Mouse (Mus musculus) right cerebral cortex, adult 18-20 months (tissue): Measurements from ENCODE around the gene Selenon.

Experiments used
- DNase-seq: peaks from one replicate; pipeline ENCODE4 v3.0.0; 2022; ENCODE audit warnings: mixed read lengths

Selenon gene

DNA sequence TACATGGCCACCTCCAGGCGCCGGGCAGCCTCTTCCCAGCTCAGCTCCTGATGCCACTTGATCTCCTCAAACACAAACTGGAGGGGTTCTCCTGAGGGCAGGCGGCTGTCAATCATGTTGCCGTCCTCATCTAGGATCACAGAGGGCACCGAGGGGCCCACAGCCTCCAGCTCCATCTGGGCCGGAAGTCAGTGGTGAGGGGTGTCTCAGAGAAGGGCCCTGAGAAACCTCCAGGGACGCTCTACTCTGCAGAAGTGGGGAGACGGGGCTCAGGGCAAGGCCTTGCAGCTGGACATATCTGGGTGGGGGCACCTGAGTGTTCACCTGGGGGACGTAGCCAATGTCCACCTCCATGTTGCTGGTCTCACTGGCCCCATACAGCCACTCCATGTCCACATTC is 9.2 kb downstream of the Selenon start:
- DNase-seq, result no peak

DNA sequence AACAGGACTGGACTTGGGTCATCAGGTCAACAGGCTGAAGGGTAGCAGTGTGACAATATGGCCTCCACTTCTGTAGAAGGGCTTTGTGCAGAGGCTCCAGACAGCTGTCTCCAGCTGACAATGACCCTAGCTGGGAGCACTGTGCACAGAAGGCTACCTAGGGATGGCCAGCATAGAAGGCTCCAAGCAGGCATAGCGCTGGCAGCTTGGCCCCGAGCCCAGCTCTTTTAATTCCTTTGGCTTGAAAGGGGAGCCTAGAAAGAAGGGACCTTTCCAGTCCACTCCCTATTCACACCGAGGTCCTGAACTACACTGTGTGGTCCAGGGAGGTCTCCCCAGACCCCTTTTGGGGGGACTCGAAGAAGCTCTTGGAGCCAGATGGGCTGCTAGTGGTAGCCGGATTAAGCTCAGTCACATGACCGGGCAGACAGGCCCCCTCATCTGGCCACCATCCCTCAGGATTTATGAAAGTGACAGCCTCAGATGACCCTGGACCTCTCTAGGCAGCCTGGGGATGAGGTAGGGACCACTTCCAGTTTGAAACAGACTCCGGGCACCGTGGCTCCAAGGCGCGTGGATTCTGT is 12.9 kb downstream of the Selenon start:
- DNase-seq, result no peak

DNA sequence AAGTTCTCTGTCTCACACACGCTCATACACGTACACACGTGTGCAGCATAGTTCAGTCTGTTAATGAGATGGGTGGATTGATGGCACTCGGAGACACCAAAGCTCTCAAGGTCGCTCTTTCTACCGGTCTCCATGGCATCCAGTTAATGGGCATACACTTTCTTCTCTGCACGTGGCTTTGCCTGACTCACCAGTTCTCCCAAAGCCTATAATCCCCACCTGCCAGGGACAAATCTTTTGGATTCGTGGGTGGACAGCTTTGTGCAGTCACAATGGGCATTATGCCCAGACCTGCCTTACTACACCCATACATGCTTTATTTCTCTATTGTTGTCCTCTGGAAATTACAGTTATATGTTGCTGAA is 16.2 kb downstream of the Selenon start:
- peak; percentile 57 for DNase-seq

DNA sequence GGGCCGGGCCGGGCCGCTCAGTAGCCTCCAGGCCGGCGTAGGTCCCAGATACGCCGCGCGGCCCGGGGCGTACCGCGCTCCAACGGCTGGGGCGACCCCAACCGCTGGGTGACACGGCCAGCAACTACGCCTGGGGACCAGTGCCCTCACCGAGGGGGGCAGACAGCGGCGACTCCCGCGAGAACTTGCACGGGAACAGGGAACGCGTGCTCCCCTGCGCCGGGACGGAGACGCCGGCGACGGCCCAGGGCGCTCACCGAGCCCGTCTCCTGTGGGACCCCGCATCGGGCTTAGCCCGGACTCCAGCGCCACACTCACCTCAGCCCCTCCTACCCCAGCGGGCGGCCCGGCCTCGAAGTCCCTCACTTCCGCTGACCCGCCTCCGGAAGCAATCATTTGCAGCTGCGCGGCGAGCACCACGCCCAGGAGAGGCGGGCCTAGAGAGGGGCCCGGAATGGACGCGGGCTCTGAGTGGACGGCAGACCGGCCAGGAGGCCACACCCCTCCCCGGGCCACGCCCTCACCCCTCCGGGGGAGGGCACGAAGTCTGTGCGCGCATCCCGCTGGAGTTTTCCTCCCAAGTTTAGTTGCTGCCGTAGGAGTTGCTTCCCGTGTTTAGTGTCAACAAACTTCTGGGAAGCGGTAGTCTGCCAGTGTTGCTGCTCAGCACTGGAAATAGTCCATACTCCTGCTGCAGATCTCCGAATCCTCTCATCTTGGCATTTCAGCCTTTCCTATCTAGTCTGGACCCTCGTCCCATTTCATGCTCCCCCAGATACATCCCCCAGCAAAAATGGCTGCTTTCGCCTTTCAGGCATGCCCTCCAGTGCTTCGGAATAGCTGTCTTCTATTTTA is 16.8 kb downstream of the Selenon start, which contains the start of gene Mtfr1l:
Gene Mtfr1l, minus strand, starts transcription at position 456 of the 855 bp plus-strand sequence.
- DNase-seq, result peak; percentile 98

DNA sequence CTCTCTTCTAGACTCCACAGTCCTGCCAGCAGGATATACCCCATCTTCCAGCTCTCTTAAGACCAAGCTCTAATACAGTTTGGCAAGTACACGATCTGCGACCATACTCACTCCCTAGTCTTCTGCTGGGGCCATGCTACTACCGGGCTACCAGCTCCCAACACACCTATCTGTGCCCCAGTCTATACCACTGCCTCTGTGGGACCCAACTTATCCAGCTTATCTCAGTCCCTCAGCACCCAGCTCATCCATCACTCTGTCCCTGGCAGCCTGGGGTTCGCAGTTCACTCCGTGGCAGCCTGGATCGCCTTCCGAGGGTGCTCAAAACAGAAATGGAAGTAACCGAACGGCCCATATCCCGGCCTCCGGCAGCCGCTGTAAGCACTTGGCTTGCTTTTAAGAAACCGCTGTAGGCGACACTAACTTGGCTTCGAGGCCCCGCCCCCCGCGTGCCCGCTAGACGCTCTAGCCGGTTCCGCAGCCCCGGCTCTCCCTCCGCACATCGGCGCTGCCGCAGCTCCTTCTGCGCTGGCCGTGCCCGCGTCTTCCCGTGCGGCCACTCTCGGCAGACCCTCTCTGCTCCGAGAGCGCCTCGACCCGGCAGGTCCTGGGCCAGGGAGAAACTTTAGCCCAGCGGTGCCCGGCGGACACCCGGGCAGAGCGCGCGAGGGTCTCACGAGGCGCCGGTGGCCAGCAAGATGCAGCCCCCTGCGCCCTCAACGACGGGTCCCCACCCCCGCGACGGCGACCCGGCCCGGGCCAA is 17.7 kb downstream of the Selenon start:
- peak; percentile 70 for DNase-seq

DNA sequence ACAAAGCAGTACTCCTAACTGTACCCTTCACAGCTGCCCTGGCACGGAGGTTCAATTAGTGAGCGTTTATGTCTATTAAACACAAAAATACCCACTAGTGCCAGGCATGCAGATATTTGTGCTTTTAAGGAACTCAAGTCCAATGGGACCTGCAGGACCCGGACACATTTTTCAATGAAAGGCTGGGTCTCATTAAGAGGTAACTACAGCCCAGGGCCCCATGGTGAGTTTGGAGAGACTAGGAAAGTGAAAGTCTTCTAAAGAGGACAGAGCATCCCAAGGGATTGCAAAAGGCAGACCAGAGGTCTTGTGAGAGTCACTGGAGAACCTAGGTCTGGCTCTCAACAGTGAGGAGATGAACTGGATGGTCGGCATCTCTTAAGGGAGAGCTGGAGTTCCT is 18.5 kb downstream of the Selenon start:
- DNase-seq, result no peak

DNA sequence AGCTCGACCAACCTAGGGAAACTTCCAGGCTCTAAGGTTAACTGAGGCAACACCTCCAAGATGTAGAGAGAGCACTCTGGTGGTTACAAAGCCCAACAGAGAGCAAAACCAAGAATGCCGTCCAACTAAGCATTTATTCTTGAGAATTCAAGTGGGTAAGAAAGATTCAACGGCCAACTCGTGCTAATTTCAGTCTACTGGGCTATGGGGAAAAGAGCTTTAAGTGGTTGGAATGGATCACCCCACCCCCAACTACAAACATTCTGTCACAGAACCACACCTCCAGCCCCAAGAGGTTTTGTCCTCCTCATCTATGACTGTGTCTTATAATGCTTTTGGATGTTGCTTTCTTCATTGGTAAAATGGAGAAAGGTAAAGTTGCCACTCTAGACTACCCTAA is 19.0 kb downstream of the Selenon start:
- DNase-seq, result no peak

DNA sequence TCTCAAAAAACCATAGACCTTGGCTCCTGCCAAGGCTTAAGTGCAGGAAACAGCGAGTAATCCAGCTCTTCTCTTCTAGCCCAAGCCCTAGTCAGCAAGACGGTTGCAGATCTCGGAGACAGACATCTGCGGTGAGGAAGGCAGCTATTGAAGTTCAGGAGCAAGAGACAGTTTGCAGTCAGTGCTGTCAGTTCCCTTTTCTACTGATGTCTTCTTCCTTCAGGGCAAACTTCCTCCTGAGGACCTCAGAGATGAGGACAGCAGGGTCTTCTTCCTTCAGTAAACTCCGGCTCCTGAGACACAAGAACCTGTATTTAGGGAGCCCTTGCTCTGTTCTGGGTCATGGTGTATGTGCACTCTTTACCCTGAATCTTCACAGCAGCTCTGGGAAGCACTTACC is 25.7 kb downstream of the Selenon start:
- no peak for DNase-seq

DNA sequence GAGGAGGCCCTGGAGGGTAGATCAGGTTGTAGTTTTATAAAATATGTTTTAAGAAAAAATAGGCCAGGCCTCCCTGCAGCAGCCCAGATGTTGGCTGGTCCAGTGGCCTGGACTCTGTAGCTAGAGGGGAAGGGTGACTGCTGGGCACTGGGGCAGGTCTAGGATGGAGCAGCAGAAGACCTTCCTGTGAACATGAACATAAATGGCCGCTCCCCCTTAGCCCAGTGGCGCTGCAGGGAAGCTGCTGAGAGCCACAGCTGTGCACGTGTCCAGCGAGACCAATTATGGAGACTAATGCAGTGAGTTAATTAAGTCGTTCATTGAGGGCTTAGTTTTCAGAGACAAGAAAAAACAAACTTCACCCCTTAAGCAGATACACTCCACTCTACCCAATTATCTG is 26.2 kb downstream of the Selenon start:
- no peak for DNase-seq

DNA sequence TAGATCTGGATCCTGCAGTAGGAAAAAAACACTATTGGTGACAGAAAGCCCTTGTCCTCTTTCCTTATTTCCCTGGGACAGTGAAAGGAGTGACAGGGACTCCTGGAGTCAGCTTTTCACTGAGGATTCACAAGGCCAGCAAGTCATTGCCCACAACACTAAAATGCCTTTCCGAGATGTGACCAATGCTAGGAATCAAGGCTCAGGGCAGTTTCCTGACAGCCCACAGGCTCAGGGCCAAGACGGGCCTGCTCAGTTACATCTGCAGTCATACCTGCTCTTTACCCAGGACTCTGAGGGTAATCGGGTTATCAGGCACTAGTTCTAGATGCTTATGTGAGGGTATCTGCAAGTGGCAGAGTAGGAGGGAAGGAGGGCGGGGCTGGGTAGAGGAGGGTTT is 28.5 kb downstream of the Selenon start:
- no peak for DNase-seq

DNA sequence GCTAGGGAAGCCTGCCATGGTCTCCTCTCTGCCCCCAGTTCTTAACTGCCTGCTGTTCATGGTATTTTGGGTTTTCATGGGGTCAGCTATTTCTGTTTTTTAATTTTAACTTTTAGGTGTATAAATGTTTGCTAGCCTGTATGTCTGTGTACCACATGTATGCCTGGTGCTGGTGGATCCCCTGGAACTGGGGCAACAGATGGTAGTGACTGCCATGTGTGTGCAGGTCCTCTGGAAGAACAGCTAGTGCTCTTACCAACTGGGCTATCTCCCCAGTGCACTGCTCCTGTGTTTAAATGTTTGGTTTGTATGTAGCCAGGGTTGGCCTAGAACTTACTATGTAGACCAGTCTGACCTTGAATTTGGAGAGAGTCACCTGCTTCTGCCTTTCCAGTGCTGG is 32.7 kb downstream of the Selenon start:
- no peak for DNase-seq

DNA sequence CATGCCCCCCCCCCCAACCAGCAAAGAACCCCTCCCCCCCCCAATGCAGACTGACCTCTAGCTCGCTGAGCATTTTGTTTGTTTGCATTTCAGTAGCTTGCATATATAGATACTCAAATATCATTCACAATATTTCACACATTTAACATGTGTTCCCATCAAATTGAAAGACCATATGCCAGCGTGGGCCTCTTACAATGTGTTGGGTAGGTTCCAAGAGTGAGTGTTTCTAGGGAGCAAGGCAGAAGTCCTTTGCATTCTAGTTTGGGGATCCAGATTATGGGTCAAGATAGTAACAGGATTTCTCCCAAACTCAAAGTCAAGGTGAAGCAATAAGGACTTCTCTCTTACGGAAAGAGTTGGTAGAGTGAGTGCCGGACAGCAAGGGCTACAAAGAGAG is 33.4 kb downstream of the Selenon start:
- no peak for DNase-seq

DNA sequence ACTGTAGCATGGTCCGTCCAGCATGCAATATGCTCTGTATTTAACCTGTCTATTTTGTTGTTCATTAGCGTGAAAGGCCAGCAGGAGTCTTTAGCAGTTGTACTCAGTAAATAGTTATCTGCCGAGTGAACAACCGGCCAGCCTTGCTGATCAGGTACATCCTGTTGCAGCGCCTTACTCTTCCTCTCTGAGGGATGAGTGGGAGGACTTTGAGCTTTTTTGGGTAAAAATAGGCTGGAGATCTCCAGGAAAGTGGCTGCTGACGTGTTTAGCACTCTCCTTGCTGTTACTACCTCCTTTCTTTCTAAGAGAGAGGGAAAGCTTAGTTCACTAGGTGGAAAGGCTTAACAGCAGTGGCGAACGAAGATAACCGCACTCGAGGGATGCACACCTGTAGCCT is 34.2 kb downstream of the Selenon start:
- DNase-seq, result peak; percentile 74

DNA sequence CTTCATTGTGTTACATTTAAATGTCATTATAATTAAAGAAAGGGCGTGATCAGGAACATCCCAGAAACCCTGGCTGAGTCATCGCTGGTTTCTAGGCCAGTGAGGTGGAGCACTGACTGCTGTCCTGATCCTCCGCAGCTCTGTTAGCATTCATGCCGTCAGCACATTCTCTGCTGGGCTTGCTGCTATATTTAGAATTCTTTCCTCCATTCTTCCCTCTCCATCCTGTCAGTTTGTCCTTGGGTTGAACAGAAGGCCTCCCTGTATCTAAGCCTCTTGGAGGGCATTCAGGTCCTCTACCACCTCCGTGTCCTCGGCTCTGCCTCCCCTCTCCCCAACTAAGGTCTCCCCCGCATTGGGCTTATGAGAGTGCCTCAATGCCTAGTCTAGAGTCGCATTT is 35.0 kb downstream of the Selenon start:
- peak; percentile 73 for DNase-seq

DNA sequence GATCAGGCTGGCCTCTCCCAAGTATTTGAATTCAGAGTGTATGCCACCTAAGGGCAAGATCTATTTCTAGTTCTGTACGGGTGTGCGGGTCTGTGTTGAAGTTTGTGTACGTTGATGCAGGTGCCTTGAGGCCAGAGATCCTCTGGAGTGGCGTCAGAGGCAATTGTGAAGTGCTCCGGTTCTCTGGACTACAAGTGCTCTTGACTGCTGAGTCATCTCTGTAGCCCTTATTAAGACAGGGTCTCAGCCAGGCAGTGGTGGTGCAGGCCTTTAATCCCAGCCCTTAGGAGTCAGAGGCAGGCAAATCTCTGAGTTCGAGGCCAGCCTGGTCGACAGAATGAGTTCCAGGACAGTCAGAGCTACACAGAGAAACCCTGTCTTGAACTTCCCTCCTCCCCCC is 36.4 kb downstream of the Selenon start:
- no peak for DNase-seq

DNA sequence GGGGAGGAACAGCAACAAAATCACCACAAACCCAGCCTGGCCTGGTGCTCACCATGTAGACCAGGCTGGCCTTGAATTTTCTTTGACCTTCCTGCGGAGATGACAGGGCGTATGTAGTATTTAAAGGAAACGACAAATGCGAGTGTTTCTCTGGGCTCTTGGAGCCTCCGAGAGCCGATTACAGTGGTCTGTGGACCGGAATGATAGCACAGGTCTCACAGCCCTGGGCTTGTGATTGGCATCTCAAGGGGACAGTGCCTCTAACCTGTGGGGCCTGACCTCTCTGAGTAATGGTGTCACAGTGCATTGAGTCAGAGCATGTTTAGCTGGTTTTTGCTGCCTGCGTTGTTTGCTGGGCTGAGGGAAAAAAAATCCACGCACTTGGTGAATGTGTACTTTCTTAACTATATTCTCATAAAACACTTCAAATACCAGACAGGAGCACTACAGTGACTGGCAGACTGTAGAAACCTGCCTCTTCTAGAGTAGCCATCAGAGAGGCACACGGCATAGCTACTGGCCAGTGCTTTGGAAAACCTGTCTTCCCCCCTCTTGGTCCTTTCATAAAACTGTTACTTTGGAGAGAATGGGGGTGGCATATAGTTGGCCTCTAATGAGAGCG is 37.5 kb downstream of the Selenon start:
- no peak for DNase-seq

DNA sequence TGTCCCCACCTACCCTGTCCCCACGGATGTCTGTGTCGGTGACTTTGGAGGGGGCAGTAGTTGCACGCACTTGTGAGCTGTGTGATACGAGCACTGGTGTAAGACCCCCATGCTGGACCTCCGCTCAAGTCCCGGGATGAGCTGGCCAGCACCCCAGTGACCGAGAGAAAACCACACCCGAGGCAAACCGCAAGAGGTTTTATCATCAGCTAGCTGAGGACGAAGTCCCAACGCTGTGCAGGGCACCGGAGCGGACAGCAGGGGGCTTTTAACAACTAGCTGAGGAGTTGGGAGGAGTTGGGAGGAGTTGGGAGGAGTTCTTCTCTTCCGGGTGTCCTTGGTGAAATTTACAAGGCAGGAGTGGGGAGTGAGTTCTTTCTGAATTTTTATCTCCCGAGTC is 39.2 kb downstream of the Selenon start:
- peak; percentile 36 for DNase-seq

DNA sequence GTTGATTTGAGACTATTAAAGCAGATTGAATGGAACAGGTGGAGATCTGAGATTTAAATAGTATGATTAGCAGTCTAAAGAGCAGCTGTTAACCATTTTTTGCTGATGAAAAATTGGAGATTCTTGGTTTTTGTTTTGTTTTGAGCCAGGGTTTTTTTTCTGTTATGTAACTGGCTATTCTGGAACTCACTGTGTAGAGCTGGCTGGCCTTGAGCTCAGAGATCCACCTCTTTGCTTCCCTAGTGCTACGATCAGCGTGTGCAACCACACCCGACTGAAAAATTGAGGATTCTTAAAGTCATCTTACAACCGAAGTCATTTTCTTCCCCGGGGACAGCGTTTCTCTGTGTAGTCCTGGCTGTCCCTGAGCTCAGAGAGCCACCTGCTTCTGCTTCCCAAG is 40.2 kb downstream of the Selenon start:
- DNase-seq, result no peak

DNA sequence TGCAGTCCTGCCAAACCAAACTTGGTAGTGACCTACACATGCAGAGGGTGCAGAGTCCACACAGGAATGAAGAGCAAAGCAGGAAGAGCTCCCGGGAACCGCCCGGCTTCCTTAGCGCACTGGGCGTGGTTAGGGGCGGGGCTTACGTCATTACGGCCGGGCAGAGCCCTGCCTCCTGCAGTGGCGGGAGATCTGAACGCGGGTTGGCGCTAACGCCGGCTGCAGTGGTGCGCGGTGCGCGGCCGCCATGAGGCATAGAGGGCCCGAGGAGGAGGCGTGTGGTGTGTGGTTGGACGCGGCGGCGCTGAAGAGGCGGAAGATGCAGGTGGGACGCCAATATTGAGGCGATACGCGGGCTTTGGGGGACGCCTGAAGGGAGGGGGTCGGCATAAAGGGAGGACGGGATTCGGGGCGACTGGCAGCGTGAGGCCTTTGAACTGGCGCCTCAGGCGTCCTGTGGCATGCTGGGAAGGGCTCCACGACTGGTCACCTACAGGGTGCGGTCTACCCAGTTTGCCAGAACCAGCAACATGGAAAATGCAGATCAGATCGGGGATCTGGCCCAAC is 41.0 kb downstream of the Selenon start, which contains the start of gene Aunip:
Gene Aunip, plus strand, starts transcription at position 155 of the 567 bp plus-strand sequence.
- DNase-seq, result peak; percentile 84

DNA sequence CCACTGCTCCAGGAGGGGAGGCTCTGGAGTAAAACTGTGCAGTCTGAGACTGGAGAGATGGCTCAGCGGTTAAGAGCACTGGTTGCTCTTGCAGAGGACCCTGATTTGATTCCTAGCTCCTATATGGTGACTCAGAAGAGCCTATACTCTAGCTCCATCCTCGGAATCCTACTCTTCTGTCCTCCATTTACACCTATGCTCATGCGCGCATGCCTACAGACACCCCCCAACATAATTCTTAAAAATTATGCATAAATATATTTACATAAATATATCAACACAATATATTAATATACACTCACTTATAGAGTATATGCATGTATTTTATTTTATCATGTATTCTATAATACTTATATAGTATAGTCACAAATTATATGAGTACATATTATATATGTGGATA is 41.6 kb downstream of the Selenon start:
- DNase-seq, result no peak

DNA sequence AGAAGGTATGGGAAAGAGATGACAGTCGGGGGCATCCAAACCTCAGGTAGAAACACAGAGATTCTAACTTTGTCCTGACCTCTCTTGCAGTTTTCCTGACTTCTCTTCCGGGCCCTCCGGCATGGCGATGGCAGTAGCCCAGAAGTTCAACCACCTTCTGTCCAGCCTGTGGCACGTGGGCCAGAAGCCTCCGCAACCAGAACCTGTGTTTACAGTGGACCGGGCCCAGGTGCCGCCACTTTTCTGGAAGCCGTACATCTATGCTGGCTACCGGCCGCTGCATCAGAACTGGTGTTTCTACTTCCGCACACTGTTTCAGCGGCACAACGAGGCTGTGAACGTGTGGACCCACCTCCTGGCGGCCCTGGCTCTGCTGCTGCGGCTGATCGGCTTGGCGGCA is 45.3 kb downstream of the Selenon start:
- no peak for DNase-seq

DNA sequence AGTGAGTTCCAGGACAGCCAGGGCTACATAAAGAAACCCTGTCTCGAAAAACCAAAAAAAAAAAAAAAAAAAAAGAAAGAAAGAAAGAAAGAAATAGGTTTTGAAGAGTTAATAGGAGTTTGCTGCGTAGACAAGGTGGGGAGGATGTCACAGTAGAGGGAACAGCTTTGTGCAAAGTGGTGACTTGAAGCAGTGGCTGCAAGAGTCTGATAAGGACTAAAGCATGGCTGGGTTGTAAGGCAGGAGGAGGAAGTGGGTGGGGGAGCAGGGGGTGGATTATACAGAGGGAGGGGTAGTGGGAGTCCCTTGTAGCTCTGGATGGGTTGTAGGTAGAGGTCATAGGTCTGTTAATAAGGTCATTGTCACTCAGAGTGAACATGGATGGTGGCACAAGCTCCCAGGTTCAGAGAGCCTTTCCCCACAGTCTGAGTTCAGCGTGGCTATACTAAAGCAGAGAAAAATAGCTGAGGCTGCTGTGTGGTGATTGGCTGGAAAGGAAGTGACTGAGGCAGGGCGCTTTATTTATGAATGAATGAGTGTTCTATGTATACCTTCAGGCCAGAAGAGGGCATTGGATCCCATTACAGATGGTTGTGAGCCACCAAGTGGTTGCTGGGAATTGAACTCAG is 45.9 kb downstream of the Selenon start:
- no peak for DNase-seq
